In genomic region chr6:71823085-71823484, GRCm38 (mm10) we compare ENCODE assay signal across 8 mouse cellular contexts. TPM values are rescaled to one million over a fixed set of nuclear protein-coding genes. Genes with fewer than 3 reads are reported as not detected.
A peak's percentile ranks its signal among the peaks of the same experiment; 100 is the strongest.
DNase-seq lines count a peak whose midpoint lies in the region; ATAC-seq lines count a peak whose summit lies in the region.

No protein-coding gene starts in this region.

- no peak for ATAC-seq in heart, embryonic 13.5 days (ENCODE audit: extremely low read depth, insufficient number of reproducible peaks, low FRiP score, low TSS enrichment)
- peak; percentile 58 for ATAC-seq in hindbrain, embryonic 14.5 days (ENCODE audit: low FRiP score)

- intact Hi-C loops in heart, postnatal 36 days (cut with DNase I), result loop anchor here (5.0 to 10.0 kb wide), 3 partner anchors 281 to 548 kb away; partner anchors contain the start of genes Chmp3, Krcc1 and Rmnd5a

- H3K27me3 ChIP-seq in heart, embryonic 13.5 days (replicated peaks), result no peaks in the 10 kb centered on the region
- H3K27me3 ChIP-seq in hindbrain, embryonic 14.5 days (ENCODE audit: control insufficient read depth, insufficient read depth, low read length), result no peaks in the 10 kb centered on the region
- no peaks in the 10 kb centered on the region for H3K27me3 ChIP-seq in midbrain, embryonic 10.5 days (ENCODE audit: low read depth, poor library complexity, severe bottlenecking)

- WGBS in heart, embryonic 13.5 days, result under 1% methylated on average over 7 of the region's 7 CpGs
- WGBS in hindbrain, embryonic 14.5 days, result under 1% methylated on average over 7 of the region's 7 CpGs
- WGBS in midbrain, embryonic 10.5 days, result under 1% methylated on average over 7 of the region's 7 CpGs

- peak overlapping the region; percentile 85 for H3K9ac ChIP-seq in heart, embryonic 13.5 days
- peak overlapping the region; percentile 60 for H3K9ac ChIP-seq in hindbrain, embryonic 14.5 days

- 0 out of 2 replicates have a peak overlapping the region, but pooled peaks have one; percentile 20 for H3K27ac ChIP-seq in heart, embryonic 13.5 days (replicated peaks)
- no peak overlapping the region for H3K27ac ChIP-seq in hindbrain, embryonic 14.5 days
- peak overlapping the region; percentile 83 for H3K27ac ChIP-seq in midbrain, embryonic 10.5 days (replicated peaks)

- H3K36me3 ChIP-seq in heart, embryonic 13.5 days, result peaks cover 11% of the 10 kb centered on the region
- peaks cover 6% of the 10 kb centered on the region; the same call in 1 of the 2 replicates for H3K36me3 ChIP-seq in hindbrain, embryonic 14.5 days (replicated peaks; ENCODE audit: control insufficient read depth, insufficient read depth)
- H3K36me3 ChIP-seq in midbrain, embryonic 10.5 days, result peaks cover 7% of the 10 kb centered on the region

- no peaks in the 10 kb centered on the region for H3K9me3 ChIP-seq in heart, embryonic 13.5 days
- no peaks in the 10 kb centered on the region for H3K9me3 ChIP-seq in hindbrain, embryonic 14.5 days (ENCODE audit: control insufficient read depth, low read length)
- no peaks in the 10 kb centered on the region for H3K9me3 ChIP-seq in midbrain, embryonic 10.5 days (replicated peaks)

- peak overlapping the region; percentile 81 for H3K4me3 ChIP-seq in heart, embryonic 13.5 days
- H3K4me3 ChIP-seq in hindbrain, embryonic 14.5 days (replicated peaks; ENCODE audit: low read length), result peak overlapping the region; percentile 54
- peak overlapping the region; percentile 75 for H3K4me3 ChIP-seq in midbrain, embryonic 10.5 days

- H3K4me2 ChIP-seq in heart, embryonic 13.5 days, result peak overlapping the region; percentile 85
- peak overlapping the region; percentile 68 for H3K4me2 ChIP-seq in hindbrain, embryonic 14.5 days (replicated peaks)

- DNase-seq in heart, postnatal 36 days, result no peak
- peak; percentile 22 for DNase-seq in NIH3T3 (ENCODE audit: low read depth)
- no peak for DNase-seq in hindbrain, embryonic 14.5 days (ENCODE audit: low spot score)
- DNase-seq in midbrain, embryonic 10.5 days (ENCODE audit: low spot score), result no peak
- DNase-seq in cerebellum, adult 9-10 months, result no peak
- DNase-seq in urinary bladder, postnatal 25 days (ENCODE audit: low spot score), result no peak
- no peak for DNase-seq in layer of hippocampus, adult 8-10 months (ENCODE audit: low spot score in 2 of 2)

- peaks cover 13% of the 10 kb centered on the region for H3K4me1 ChIP-seq in heart, embryonic 13.5 days
- H3K4me1 ChIP-seq in hindbrain, embryonic 14.5 days (replicated peaks; ENCODE audit: control insufficient read depth, insufficient read depth, low read length), result 0 out of 2 replicates have a peak, but pooled peaks cover 3% of the 10 kb centered on the region
- H3K4me1 ChIP-seq in midbrain, embryonic 10.5 days, result peaks cover 15% of the 10 kb centered on the region

RNA-seq across cellular contexts. Expression of gene Mrpl35, which starts 3.7 kb away (rescaled TPM):
- 53.1 and 60.9 TPM in 2 replicates for polyA plus RNA-seq in heart, embryonic 13.5 days (2015; fragmentation: Nextera tagmentation; extraction: Ambion mirVana)
- total RNA-seq in heart, postnatal 36 days (2021), result 10 to 100 TPM; 48.1 to 48.7 TPM
- 37.1 and 44.4 TPM in 2 replicates for polyA plus RNA-seq in hindbrain, embryonic 14.5 days (2014; fragmentation: Nextera tagmentation; extraction: Ambion mirVana)
- 60.9 and 67.4 TPM in 2 replicates for polyA plus RNA-seq in midbrain, embryonic 10.5 days (2016; fragmentation: Nextera tagmentation; extraction: Ambion mirVana)
- total RNA-seq in layer of hippocampus, adult 8-10 months (2022), result 10 to 100 TPM; 26.5 to 37.6 (median 31.4) TPM

RNA-seq across cellular contexts. Expression of gene Immt, which starts 8.0 kb away (rescaled TPM):
- polyA plus RNA-seq in heart, embryonic 13.5 days (2015; fragmentation: Nextera tagmentation; extraction: Ambion mirVana), result 276 and 320 TPM in 2 replicates
- 100 to 1,000 TPM; 614 to 663 TPM for total RNA-seq in heart, postnatal 36 days (2021)
- 167 and 177 TPM in 2 replicates for polyA plus RNA-seq in hindbrain, embryonic 14.5 days (2014; fragmentation: Nextera tagmentation; extraction: Ambion mirVana)
- polyA plus RNA-seq in midbrain, embryonic 10.5 days (2016; fragmentation: Nextera tagmentation; extraction: Ambion mirVana), result 219 and 226 TPM in 2 replicates
- total RNA-seq in layer of hippocampus, adult 8-10 months (2022), result 100 to 1,000 TPM; 138 to 153 (median 143) TPM
